Mouse (Mus musculus) heart, adult 2 months (tissue): ENCODE data around the gene Zic4. TPM values are rescaled to one million over a fixed set of nuclear protein-coding genes. Genes with fewer than 3 reads are reported as not detected.

ENCODE experiments used
- DNase-seq, 2 experiments: peaks; one replicate each; pipeline ENCODE4 v3.0.0; 2021
- H3K27ac ChIP-seq: fragments of 200-600 bp; 2 replicates; pipeline ENCODE4 v1.8.1; 2022
- H3K27me3 ChIP-seq: fragments of 200-500 bp; 2 replicates; pipeline ENCODE4 v1.6.1; 2012; ENCODE audit warnings: mild to moderate bottlenecking, low read length, inconsistent platforms, mixed read lengths; ENCODE audit not compliant: control insufficient read depth, insufficient read depth
- H3K36me3 ChIP-seq: fragments of 200-500 bp; 2 replicates; pipeline ENCODE4 v1.6.1; 2012; ENCODE audit warnings: low read length, inconsistent platforms; ENCODE audit not compliant: control insufficient read depth, insufficient read depth
- H3K4me1 ChIP-seq: fragments of 200-500 bp; 2 replicates; pipeline ENCODE4 v1.6.1; 2011; ENCODE audit warnings: low read length; ENCODE audit not compliant: control insufficient read depth, insufficient read depth
- H3K4me3 ChIP-seq: fragments of 200-600 bp; 2 replicates; pipeline ENCODE4 v1.8.1; 2022
- H3K79me2 ChIP-seq: fragments of 200-500 bp; replicated peaks from 2 replicates; pipeline ENCODE4 v1.6.1; 2012; ENCODE audit warnings: mild to moderate bottlenecking, inconsistent platforms, low read length, moderate library complexity, mixed read lengths; ENCODE audit not compliant: control insufficient read depth, insufficient read depth
- H3K9ac ChIP-seq: fragments of 200-500 bp; 2 replicates; pipeline ENCODE4 v1.6.1; 2012; ENCODE audit warnings: low read depth, mild to moderate bottlenecking, control low read depth, inconsistent platforms, low read length, mixed read lengths
- CTCF ChIP-seq: fragments of 200-600 bp; IDR thresholded peaks from 2 replicates; pipeline ENCODE4 v1.8.1; 2022; ENCODE audit warnings: antibody characterized with exemption, mild to moderate bottlenecking, moderate library complexity
- EP300 ChIP-seq: fragments of 200-500 bp; IDR thresholded peaks from 2 replicates; pipeline ENCODE4 v1.6.1; 2011; ENCODE audit warnings: low read depth, low read length, control low read depth; ENCODE audit not compliant: insufficient read depth
- POLR2A ChIP-seq: fragments of 200-500 bp; IDR thresholded peaks from 2 replicates; pipeline ENCODE4 v1.6.1; 2011; ENCODE audit warnings: mild to moderate bottlenecking, low read depth, low read length, control low read depth; ENCODE audit not compliant: insufficient read depth
- WGBS: fragments of 180-500 bp; shearing (Covaris S2); methylation state at CpG from one replicate; pipeline ENCODE4 v1.1.7; 2018; 5-methylcytosine and 5-hydroxymethylcytosine counted together
- intact Hi-C: fragments of 180-260 bp; cut with DNase I; formaldehyde crosslinking; loops from one replicate; pipeline ENCODE4 v1.15.1; 2025
- long read RNA-seq: library from polyadenylated mRNA; stranded (forward); transcript quantifications from one replicate; pipeline ENCODE4 v2.0.0, GENCODE M21; 2021
- polyA plus RNA-seq: library from polyadenylated mRNA; depleted of rRNA; stranded (reverse); fragments of >200 nt; gene quantifications from 2 replicates; pipeline ENCODE4 v1.2.3, GENCODE M21; 2012; rRNA removed
- total RNA-seq, 2 experiments: library from RNA; stranded (reverse); gene quantifications; 2 replicates each; pipeline ENCODE4 v1.2.3; 2021

Gene Zic4
- total RNA-seq (not detected), polyA plus RNA-seq (not detected in 2 replicates)
- long read RNA-seq: 0 reads

DNA sequence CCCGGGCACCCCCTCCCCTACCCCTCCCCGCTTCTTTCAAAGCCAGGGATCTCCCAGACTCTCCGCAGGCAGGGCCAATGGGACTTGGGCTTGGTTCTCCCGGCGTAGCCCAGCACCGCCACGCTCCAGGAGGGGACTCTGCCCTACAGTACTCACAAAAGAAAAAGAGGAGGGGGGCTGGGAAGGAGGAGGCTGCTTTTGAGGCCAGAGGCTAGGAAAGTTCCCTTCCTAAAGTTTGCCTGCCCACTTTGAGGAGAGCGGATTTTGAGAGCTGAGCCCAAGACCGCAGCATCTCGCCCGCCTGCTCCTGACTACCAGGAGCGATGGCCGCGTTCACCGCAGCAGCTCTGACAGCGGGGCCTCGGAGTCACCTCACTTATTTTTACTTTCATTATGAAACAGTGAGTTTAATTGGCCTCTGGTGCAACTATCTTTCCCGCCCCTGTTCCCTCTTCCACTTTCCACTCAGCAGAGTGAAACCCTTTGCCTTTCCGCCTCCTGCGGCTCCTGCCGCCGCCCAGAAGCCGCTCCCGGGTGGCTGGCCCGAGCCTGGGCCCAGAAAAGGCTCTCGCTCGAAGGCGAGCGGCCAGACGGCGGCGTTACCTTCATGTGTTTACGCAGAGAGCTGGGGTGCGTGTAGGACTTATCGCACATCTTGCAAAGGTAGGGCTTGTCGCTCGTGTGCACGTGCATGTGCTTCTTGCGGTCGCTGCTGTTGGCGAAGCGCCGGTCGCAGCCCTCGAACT is at the start of gene Zic4:
TSS of gene Zic4 (plus strand) at position 558 of the 746 bp plus-strand sequence.
- TF ChIP-seq POLR2A: no peak
- no peak for TF ChIP-seq EP300
- no peak for TF ChIP-seq CTCF
- DNase-seq: peak in 1 of 2 experiments; percentile 31
- Histone ChIP-seq H3K27me3 (peaks cover 36% of the 10 kb centered on the region), H3K27ac (no peak within 1 kb of the TSS), H3K9ac (no peak within 1 kb of the TSS), H3K4me1 (no peaks in the 10 kb centered on the region), H3K36me3 (no peaks in the 10 kb centered on the region), H3K79me2 (no peaks in the 10 kb centered on the region), H3K4me3 (peak within 1 kb of the TSS; percentile 43)
- intact Hi-C loops: no loop called here
- 3% methylated on average over 45 of the region's 45 CpGs for WGBS

DNA sequence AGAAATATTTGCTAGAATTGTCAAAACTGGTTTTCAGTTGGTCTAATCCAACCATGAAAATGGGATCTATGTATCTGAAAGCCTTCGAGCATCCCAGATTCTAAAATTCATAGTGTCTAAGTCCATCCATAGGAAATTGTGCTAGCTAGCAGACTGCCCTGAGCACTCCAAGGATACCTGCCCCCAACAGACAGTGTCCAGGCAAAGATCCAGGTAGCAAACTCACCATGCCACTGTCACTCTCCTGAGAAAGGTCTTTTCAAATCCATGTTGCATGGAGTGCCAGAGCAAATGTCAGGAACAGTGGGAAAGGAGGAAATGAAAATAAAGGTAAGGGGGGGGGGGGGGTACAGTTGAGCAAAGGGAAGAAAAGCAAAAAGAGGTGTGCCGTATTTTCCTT is 14.6 kb upstream of the Zic4 start:
- no peak overlapping the region for H3K9ac ChIP-seq
- TF ChIP-seq CTCF (no peak), EP300 (no peak), POLR2A (no peak)
- H3K27me3 ChIP-seq: peaks cover 9% of the 10 kb centered on the region
- WGBS: 43% methylated on average over 2 of the region's 2 CpGs
- no peaks in the 10 kb centered on the region for H3K36me3 ChIP-seq
- H3K4me3 ChIP-seq: no peak overlapping the region
- H3K79me2 ChIP-seq: no peaks in the 10 kb centered on the region
- DNase-seq: no peak
- intact Hi-C loops: no loop called here
- no peak overlapping the region for H3K27ac ChIP-seq
- H3K4me1 ChIP-seq: no peaks in the 10 kb centered on the region

DNA sequence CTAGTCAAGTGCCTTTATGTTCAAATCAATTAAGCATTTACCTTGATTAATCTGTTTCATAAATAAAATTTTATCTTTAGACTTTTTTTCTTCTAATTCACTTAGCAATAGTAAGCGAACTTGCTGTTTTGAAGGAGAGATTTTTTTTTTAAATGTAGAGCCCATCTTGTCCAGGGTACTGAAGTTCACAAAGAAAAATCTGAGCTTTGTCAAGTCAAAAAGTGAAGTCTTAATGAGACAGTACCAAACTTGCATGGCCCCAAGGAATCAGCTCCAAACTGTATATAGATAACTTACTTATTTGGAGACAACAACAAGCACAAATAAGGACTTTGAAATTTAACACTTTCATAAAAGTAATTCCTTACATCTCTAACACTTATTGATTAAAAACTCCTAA is 13.5 kb upstream of the Zic4 start:
- DNase-seq: no peak
- intact Hi-C loops: no loop called here
- no peak overlapping the region for H3K4me3 ChIP-seq
- 39% methylated on average over 1 of the region's 1 CpGs for WGBS
- H3K27ac ChIP-seq: no peak overlapping the region
- H3K4me1 ChIP-seq: no peaks in the 10 kb centered on the region
- TF ChIP-seq POLR2A (no peak), EP300 (no peak), CTCF (no peak)
- no peak overlapping the region for H3K9ac ChIP-seq
- H3K79me2 ChIP-seq: no peaks in the 10 kb centered on the region
- H3K27me3 ChIP-seq: peaks cover 15% of the 10 kb centered on the region
- H3K36me3 ChIP-seq: no peaks in the 10 kb centered on the region

DNA sequence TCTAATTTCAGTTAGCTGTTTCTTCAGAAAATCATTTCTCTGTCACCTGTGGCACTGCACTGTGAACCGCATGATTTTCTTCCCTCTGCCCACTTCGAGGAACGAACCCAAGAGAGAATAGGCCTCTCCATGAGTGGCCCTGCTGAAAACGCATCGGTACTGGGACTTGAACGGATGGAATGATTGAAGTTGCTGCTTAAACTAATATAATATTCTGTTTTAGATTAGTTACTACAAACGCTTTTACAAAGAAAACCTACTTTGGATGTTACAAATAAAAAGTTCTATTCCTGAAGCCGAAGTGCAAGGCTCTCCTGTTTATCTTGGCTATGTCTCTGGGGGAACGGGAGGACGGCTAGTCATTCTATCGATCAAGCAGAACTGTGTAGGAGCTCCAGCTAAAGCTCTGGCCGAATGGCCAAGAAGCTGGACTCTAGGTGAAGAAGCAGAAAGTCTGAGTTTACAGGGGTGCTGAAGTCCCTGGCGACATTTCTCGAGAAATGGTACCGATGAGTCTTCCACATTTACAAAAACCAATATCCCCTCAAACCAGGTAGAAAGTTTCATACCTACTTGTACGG is 11.9 kb upstream of the Zic4 start:
- Histone ChIP-seq H3K27ac (no peak overlapping the region), H3K4me3 (no peak overlapping the region), H3K4me1 (no peaks in the 10 kb centered on the region), H3K36me3 (no peaks in the 10 kb centered on the region), H3K27me3 (peaks cover 20% of the 10 kb centered on the region), H3K9ac (no peak overlapping the region), H3K79me2 (no peaks in the 10 kb centered on the region)
- no peak for TF ChIP-seq CTCF
- no peak for TF ChIP-seq EP300
- TF ChIP-seq POLR2A: no peak
- no peak for DNase-seq
- intact Hi-C loops: no loop called here
- WGBS: 3% methylated on average over 16 of the region's 16 CpGs

DNA sequence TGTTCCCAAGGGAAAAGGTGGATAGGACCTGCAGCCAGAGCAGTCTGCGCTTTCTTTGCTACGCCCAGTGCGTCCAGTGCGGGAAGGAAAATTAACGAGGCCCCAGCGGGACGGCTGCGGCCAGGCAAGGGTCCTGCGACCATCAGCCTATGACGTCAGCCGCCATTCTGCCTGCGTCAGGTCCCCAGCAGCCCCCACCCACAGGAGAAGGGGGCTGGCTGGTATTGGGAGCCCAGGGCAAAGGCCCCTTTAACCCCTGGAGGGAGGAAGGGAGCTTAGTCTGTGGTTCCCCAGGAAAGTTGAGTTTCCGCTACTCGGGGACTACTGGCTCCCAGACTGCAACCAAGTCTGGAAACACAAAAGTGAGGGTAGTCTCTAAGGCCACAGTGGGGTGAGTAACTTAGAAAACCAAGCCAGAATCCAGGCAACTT is 11.3 kb upstream of the Zic4 start:
- H3K27me3 ChIP-seq: peaks cover 20% of the 10 kb centered on the region

DNA sequence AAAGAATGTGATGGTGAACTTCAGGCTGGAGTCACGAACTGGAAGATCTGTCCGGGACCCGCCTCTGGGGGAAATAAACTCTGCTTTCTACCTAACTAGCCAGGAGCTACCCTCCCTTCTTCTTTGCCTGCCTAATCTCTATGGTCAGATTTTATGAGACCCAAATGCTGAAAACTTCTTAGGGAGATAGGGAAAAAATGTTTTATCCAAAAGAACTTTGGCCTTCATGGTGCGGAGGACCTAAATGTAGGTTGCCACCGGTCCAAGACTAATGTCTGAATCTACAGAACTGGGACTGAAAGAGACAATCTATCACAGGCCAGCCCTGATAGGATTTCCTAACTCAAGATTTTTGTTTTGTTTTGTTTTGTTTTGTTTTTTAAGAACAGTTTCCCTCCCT is 10.9 kb upstream of the Zic4 start:
- 7% methylated on average over 5 of the region's 5 CpGs for WGBS
- H3K4me3 ChIP-seq: no peak overlapping the region
- intact Hi-C loops: no loop called here

More for the DNA sequence above, 11.3 kb upstream of the Zic4 start:
- Histone ChIP-seq H3K79me2 (no peaks in the 10 kb centered on the region), H3K36me3 (no peaks in the 10 kb centered on the region), H3K27ac (no peak overlapping the region), H3K9ac (no peak overlapping the region), H3K4me1 (no peaks in the 10 kb centered on the region), H3K4me3 (no peak overlapping the region)
- intact Hi-C loops: no loop called here
- no peak for DNase-seq
- TF ChIP-seq CTCF (no peak), POLR2A (no peak), EP300 (no peak)
- 5% methylated on average over 14 of the region's 14 CpGs for WGBS

More for the DNA sequence above, 10.9 kb upstream of the Zic4 start:
- H3K27ac ChIP-seq: no peak overlapping the region
- H3K4me1 ChIP-seq: no peaks in the 10 kb centered on the region
- H3K9ac ChIP-seq: no peak overlapping the region
- no peaks in the 10 kb centered on the region for H3K36me3 ChIP-seq
- no peak for DNase-seq
- H3K27me3 ChIP-seq: peaks cover 22% of the 10 kb centered on the region
- TF ChIP-seq CTCF (no peak), POLR2A (no peak), EP300 (no peak)
- H3K79me2 ChIP-seq: no peaks in the 10 kb centered on the region
